ENCODE assay signal across 20 mouse cellular contexts in the genomic region with DNA sequence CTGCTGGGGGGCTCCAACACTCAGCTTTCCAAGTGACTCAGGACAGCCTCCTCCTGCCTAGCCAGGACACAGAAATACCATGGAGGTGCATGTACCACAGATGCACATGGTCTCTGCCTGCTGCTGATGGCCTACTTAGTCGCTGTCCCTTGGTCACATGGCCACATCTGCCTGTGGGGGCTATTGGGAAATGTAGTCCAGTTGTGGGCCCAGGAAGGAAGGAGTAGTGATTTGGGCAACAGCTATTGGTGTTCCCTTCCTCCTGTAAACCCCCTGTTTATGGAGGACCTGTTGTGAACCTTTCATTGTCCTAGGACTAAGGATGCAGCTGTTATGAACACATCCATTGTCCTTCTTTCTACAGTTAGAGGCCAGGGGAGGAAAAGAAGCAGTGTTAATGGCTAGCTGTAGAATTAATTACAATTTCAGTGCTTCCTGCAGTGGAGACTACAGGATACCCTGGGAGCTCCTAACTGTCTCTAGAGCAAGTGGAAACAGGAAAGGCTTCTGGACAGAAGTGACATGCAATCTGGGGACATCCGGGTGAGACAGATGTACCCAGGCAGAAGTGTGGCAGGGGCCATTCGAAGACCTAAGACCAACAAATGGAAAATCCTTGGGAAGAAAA.
DNase-seq lines count a peak whose midpoint lies in the region; ATAC-seq and TF ChIP-seq lines count a peak whose summit lies in the region.
"Had no signal": no experiment of that assay in that cellular context is flagged by ENCODE, and none has a peak within 500 bp of the region (broad histone marks: within the 10 kb centered on the region; RNA-seq: fewer than 3 reads in every experiment).

No protein-coding gene starts in this region.

- H3K9ac ChIP-seq in heart, embryonic 11.5 days (ENCODE audit: low read depth, low read length) = no peak overlapping the region
- no peak overlapping the region for H3K9ac ChIP-seq in lung, postnatal 0 days (replicated peaks; ENCODE audit: low read depth)
- H3K9ac ChIP-seq in midbrain, embryonic 11.5 days (ENCODE audit: low read length) = no peak overlapping the region
- H3K9ac ChIP-seq: forebrain, embryonic 12.5 days; midbrain, embryonic 12.5 days had no signal

- H3K4me1 ChIP-seq in heart, embryonic 11.5 days (ENCODE audit: control insufficient read depth, insufficient read depth, low read length) = no peaks in the 10 kb centered on the region
- no peaks in the 10 kb centered on the region for H3K4me1 ChIP-seq in lung, postnatal 0 days (ENCODE audit: insufficient read depth, low read depth, low read length)
- H3K4me1 ChIP-seq in midbrain, embryonic 11.5 days (ENCODE audit: control insufficient read depth, insufficient read depth, low read length) = no peaks in the 10 kb centered on the region

- no peak overlapping the region for H3K4me3 ChIP-seq in heart, embryonic 11.5 days (ENCODE audit: low read depth, low read length)
- no peak overlapping the region for H3K4me3 ChIP-seq in lung, postnatal 0 days (ENCODE audit: low read depth, low read length)
- no peak overlapping the region for H3K4me3 ChIP-seq in midbrain, embryonic 11.5 days (ENCODE audit: low read depth, low read length)
- H3K4me3 ChIP-seq: forebrain, embryonic 12.5 days; midbrain, embryonic 12.5 days had no signal

- no peak for TF ChIP-seq EP300 in lung, postnatal 0 days (IDR thresholded peaks at IDR 0.05)

- H3K27me3 ChIP-seq in heart, embryonic 11.5 days (ENCODE audit: control insufficient read depth, insufficient read depth, low read length) = no peaks in the 10 kb centered on the region
- H3K27me3 ChIP-seq in lung, postnatal 0 days (replicated peaks; ENCODE audit: insufficient read depth, low read length) = no peaks in the 10 kb centered on the region
- no peaks in the 10 kb centered on the region for H3K27me3 ChIP-seq in midbrain, embryonic 11.5 days (ENCODE audit: control insufficient read depth, insufficient read depth, low read length)
- H3K27me3 ChIP-seq: forebrain, embryonic 12.5 days; midbrain, embryonic 12.5 days had no signal

- ATAC-seq in heart, embryonic 11.5 days (replicated peaks; ENCODE audit: insufficient number of reproducible peaks, low FRiP score, low TSS enrichment) = no peak
- peak; percentile 12; the same call in 1 of the 2 replicates for ATAC-seq in lung, postnatal 0 days
- ATAC-seq in midbrain, embryonic 11.5 days (ENCODE audit: low FRiP score) = no peak
- ATAC-seq: hindbrain, embryonic 16.5 days; intestine, postnatal 0 days had no signal

- WGBS in heart, embryonic 11.5 days (ENCODE audit: insufficient replicate concordance) = 77% methylated on average over 3 of the region's 3 CpGs
- WGBS in lung, postnatal 0 days = 52% methylated on average over 3 of the region's 3 CpGs
- WGBS in midbrain, embryonic 11.5 days = 91% methylated on average over 3 of the region's 3 CpGs

- intact Hi-C loops in heart, postnatal 25 days (cut with DNase I) = loop anchor here (2.0 to 5.0 kb wide), 3 partner anchors 39 to 419 kb away; no protein-coding TSS in a partner anchor

- peak; percentile 98 for DNase-seq in heart, adult 11 months
- DNase-seq in lung, postnatal 0 days (ENCODE audit: low spot score) = no peak
- no peak for DNase-seq in lung, postnatal 36 days
- DNase-seq in heart, adult 8-10 months (ENCODE audit: low spot score) = peak; percentile 71
- DNase-seq in heart, postnatal 25 days (ENCODE audit: low spot score) = peak; percentile 12
- no peak for DNase-seq in midbrain, embryonic 11.5 days (ENCODE audit: low spot score, missing footprints)
- no peak for DNase-seq in thymus, postnatal 14 days
- DNase-seq: adrenal gland, adult 2 months; cerebellum, adult 8-10 months; gastrocnemius, postnatal 10 days; kidney, postnatal 14 days; lung, adult 2 months; lung, postnatal 4 days; right cerebral cortex, postnatal 4 days had no signal

- H3K27ac ChIP-seq in heart, embryonic 11.5 days (ENCODE audit: low read depth, low read length) = no peak overlapping the region
- H3K27ac ChIP-seq in lung, postnatal 0 days (ENCODE audit: low read length) = no peak overlapping the region
- H3K27ac ChIP-seq in midbrain, embryonic 11.5 days (ENCODE audit: low read depth, low read length) = no peak overlapping the region
- H3K27ac ChIP-seq: forebrain, embryonic 12.5 days; midbrain, embryonic 12.5 days; stomach, postnatal 0 days had no signal

- H3K4me2 ChIP-seq in heart, embryonic 11.5 days = no peak overlapping the region
- H3K4me2 ChIP-seq in lung, postnatal 0 days (replicated peaks; ENCODE audit: low read depth, low read length) = no peak overlapping the region
- H3K4me2 ChIP-seq in midbrain, embryonic 11.5 days = no peak overlapping the region
- H3K4me2 ChIP-seq: forebrain, embryonic 12.5 days; midbrain, embryonic 12.5 days had no signal

- H3K9me3 ChIP-seq in heart, embryonic 11.5 days (replicated peaks; ENCODE audit: control insufficient read depth, low read length) = no peaks in the 10 kb centered on the region
- H3K9me3 ChIP-seq in lung, postnatal 0 days (ENCODE audit: low read length) = no peaks in the 10 kb centered on the region
- H3K9me3 ChIP-seq in midbrain, embryonic 11.5 days (ENCODE audit: control insufficient read depth, low read length) = no peaks in the 10 kb centered on the region
- H3K9me3 ChIP-seq: forebrain, embryonic 12.5 days; midbrain, embryonic 12.5 days had no signal

- TF ChIP-seq CTCF in lung, postnatal 0 days (IDR thresholded peaks at IDR 0.05) = no peak

- H3K36me3 ChIP-seq in heart, embryonic 11.5 days (ENCODE audit: control insufficient read depth, insufficient read depth, low read length) = no peaks in the 10 kb centered on the region
- H3K36me3 ChIP-seq in lung, postnatal 0 days (ENCODE audit: insufficient read depth, low read length) = no peaks in the 10 kb centered on the region
- no peaks in the 10 kb centered on the region for H3K36me3 ChIP-seq in midbrain, embryonic 11.5 days (ENCODE audit: control insufficient read depth, insufficient read depth, low read length)
- H3K36me3 ChIP-seq: forebrain, embryonic 12.5 days; midbrain, embryonic 12.5 days had no signal

Comparison
In these comparisons a context has a peak if more than half of its experiments do, and no peak if none do; other contexts are left out.
1. DNase-seq: peak in heart, adult 11 months (single experiment), heart, adult 8-10 months (single experiment) and heart, postnatal 25 days (single experiment); none in lung, postnatal 0 days (single experiment), lung, postnatal 36 days (single experiment), midbrain, embryonic 11.5 days (single experiment) and thymus, postnatal 14 days (single experiment).